Mouse (Mus musculus): ENCODE data around the gene Cenpa.

DNA sequence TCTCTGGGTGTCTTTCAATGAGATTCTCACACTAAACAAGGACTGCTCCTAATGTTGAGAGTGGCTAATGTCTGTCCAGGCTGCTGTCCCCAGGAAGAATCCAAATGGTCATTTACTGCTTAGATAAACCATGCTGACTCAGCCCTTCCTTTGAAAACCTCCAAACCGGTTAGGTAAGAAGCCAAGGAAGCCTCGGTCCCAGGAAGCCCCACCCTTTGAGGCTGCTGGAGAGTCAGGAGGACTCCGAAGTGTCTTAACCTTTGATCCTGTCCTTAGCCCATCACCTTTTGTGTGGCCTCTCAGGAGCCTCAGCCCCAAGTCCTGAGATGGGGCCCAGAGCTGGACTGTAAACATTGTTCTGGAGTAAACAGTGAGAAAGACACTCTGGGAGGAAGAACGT lies 17.0 kb upstream of the Cenpa start:
- TF ChIP-seq POLR2A (IDR thresholded peaks at IDR 0.05; ENCODE audit: control insufficient read depth, extremely low read depth, insufficient read depth, low read length, poor library complexity) (no peak), CTCF (IDR thresholded peaks at IDR 0.05; ENCODE audit: borderline replicate concordance, control insufficient read depth, extremely low read depth, insufficient read depth, low read length, poor library complexity) (no peak)

Data from thymus, adult 2 months (tissue).